Mouse (Mus musculus): Measurements from ENCODE around the gene Apoc1.

Apoc1 gene

GRCm38 (mm10) chr7:19691873-19692865 is at the start of gene Apoc1:
Gene Apoc1 (minus strand): TSS chr7:19692660.
- DNase-seq (ENCODE audit: extremely low read depth, insufficient read length, low spot score): no peak

- DNase-seq (ENCODE audit: extremely low read depth, insufficient read length, low spot score): no peak
These were observed 49.0 kb upstream of the Apoc1 start for GRCm38 (mm10) chr7:19741329-19742031.

DNA sequence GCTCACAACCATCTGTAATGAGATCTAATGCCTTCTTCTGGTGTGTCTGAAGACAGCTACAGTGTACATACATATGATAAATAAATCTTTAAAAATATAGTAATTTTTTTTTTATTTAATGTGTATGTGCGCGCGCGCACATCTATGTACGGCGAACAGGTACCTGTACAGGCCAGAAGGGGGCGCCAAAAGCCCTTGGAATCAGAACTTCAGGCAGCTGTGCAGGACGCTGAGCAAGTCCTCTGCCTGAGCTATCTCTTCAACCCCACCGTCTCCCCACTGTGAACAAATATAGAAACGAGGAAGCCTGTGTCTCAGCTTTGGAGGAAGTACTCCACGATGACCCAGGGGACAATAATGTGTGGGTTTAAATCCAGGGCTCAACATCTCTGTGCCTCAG is 47.8 kb upstream of the Apoc1 start:
- no peak for DNase-seq (ENCODE audit: extremely low read depth, insufficient read length, low spot score)

GRCm38 (mm10) chr7:19738771-19739170 is 46.3 kb upstream of the Apoc1 start:
- no peak for DNase-seq (ENCODE audit: extremely low read depth, insufficient read length, low spot score)

- no peak for DNase-seq (ENCODE audit: extremely low read depth, insufficient read length, low spot score)
These were observed 44.1 kb upstream of the Apoc1 start for GRCm38 (mm10) chr7:19736389-19737057.

DNA sequence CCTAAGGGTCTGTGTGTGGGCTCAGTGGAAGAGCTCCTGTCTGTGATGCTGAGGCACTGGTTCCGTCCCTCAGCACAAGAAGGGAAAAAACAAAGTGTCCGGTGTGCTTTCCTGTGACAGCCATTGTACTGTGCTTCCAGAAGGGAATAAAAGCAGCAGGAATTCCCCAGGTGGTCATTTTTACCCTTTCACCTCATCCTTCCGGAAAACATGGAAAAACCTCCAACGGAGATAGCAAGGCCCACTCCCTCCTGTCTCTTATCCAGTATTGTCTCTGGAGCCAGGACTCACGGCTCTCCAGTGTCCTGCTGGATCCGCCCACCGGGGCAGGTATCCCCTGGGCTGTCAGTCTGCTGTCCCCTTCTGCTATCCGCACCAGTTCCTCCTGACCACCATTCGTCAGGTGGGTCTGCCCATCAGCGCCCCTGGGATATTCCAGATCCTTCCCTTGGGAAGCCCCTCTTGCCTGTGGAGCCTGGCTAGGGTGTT is 41.8 kb upstream of the Apoc1 start:
- DNase-seq (ENCODE audit: extremely low read depth, insufficient read length, low spot score): no peak

DNA sequence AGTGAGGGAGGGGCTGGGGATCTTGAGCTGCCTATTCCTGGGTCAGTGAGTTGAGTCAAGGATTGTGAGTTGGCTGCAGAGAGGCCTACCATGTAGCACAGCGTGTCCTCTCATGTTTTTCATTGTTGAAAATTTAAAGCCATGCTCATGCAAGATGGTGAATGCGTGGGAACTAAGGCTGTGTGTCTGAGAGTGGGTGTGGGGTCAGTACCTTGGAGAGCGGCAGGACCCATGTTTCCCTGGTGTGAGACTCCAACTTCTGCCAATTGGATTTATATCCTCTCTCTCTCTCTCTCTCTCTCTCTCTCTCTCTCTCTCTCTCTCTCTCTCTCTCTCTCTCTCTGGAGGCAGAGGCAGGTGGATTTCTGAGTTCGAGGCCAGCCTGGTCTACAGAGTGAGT is 34.1 kb upstream of the Apoc1 start:
- no peak for DNase-seq (ENCODE audit: extremely low read depth, insufficient read length, low spot score)

- DNase-seq (ENCODE audit: extremely low read depth, insufficient read length, low spot score): no peak
These were observed 31.7 kb upstream of the Apoc1 start for GRCm38 (mm10) chr7:19724167-19724566.

GRCm38 (mm10) chr7:19722754-19723195 is 30.3 kb upstream of the Apoc1 start:
- DNase-seq (ENCODE audit: extremely low read depth, insufficient read length, low spot score): no peak

DNA sequence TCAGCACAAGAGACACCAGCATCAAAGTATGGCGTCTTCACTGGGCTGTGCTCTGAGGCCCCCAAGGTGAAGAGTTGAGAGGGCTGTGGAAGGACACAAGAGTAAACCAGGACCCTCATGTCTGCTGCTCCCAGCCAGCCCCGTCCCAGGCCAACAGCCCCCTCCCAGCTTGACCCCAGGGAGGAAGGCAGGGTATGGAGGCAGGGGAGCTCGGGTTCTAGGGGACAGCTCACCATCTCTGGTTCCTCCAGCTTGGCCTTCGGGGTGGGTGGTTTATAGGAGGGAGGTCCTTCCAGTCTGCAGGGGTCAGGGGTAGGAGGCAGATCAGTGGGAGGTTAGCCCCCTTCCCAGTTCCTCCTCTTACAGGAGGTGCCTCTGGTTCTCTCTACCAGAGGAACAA is 26.7 kb upstream of the Apoc1 start:
- DNase-seq (ENCODE audit: extremely low read depth, insufficient read length, low spot score): no peak

DNA sequence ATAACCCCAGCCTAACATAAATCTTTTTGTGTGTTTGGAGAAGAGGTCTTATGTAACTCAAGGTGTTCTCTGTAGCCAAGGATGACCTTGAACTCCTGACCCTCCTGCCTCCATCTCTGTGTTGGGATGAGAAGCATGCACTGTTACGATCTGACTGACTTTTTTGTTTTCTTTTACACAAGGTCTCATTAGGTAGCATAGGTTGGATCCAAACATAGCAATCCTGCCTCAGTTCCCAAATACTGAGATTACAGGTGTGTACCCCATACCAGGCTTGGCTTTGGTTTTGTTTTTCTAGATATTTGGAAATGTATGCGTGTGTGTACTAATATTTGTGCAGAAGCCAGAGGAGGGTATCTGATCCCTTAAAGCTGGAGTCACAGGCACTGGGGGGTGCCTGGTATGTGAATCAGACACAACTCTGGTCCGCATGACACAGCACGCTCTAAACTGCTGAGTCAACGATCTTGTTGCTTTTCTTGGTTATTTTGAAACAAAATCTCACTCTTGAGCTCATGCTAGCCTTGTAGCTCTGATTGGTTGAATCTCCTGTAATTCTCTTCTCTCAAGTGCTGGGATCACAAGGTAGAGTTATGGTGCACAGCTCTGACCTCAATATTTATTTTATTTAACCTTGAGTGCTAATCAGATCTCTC is 26.0 kb upstream of the Apoc1 start:
- no peak for DNase-seq (ENCODE audit: extremely low read depth, insufficient read length, low spot score)

DNA sequence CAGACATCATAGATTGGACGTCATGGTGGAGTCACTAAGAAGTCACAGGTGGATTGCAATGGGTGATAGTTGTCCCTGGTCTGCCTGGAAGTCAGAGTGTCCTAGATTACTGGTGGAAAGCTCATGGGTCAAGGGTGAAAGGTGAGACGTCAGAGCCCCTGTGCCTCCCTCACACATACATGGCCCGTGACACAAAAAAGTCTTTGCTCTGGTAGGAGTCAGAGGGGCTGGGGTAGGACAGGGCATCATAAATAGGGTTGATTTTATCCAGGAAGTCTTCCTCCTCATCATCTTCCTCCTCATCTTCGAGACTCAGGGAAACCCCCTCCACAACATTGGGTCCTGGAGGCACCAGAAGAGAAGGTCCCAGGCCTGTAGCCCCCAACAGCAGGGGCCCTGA is 24.9 kb upstream of the Apoc1 start:
- no peak for DNase-seq (ENCODE audit: extremely low read depth, insufficient read length, low spot score)

DNA sequence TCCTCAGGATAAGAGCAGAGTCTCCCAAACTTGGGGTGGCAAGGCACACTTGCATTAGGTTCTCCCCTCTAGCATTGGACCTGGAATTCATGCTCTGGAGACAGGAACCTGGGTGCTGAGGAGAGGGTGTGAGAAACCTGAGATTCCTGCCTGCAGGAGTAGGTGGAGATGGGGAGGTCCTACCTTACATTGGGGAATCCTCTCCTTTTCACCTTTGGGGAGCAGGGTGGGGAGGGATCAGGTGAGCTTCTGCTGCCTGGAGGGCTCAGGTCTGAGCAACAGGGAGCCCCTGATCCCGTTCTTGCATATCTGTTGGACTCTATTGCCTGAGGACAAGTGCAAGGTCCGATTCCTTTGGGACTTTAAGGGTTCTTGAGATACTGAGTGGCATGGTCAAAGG is 24.4 kb upstream of the Apoc1 start:
- DNase-seq (ENCODE audit: extremely low read depth, insufficient read length, low spot score): no peak

GRCm38 (mm10) chr7:19716055-19716682 is 23.7 kb upstream of the Apoc1 start:
- no peak for DNase-seq (ENCODE audit: extremely low read depth, insufficient read length, low spot score)

GRCm38 (mm10) chr7:19715239-19716054 is 23.0 kb upstream of the Apoc1 start, which contains the start of gene Tomm40:
Gene Tomm40 (minus strand): TSS chr7:19715438.
- DNase-seq (ENCODE audit: extremely low read depth, insufficient read length, low spot score): peak; percentile 99

DNA sequence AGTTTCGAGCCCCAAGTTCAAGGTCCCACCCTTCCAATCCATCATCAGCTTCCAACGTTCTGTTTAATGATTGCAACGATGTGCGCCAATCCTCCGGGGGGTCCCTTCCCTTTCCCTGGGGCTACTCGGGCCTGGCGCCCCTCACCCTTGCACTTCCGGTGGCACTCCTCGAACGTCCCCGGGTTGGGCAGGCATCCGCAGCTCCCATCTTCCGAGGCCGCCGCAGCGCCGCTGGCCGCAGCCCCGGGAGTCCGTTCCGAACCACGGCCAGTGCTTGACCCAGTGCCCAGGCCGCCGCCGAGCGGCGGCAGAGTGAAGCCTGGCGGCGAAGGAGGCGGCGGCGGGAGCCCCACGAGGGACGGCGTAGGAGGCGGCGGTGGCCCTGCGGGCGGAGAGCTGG is 22.4 kb upstream of the Apoc1 start:
- DNase-seq (ENCODE audit: extremely low read depth, insufficient read length, low spot score): no peak

DNA sequence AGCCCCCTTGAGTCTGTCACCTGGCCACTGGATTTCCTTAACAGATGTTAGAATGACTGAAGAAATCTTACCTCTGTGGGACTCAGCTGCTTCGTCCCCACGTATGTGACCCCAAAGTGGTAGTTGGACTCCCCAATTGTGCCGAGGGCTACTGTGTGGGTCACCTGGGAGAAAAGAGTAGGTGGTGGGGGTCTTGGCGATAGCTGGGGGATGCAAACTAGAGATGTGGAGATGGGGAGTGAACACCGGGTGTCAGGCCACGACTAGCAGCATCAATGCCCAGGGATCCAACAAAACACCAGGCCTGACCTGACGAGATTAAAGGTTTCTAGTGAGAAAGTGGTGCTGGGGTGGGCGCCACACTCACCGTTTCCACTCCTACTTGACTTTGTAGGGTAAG is 21.1 kb upstream of the Apoc1 start:
- DNase-seq (ENCODE audit: extremely low read depth, insufficient read length, low spot score): no peak

- no peak for DNase-seq (ENCODE audit: extremely low read depth, insufficient read length, low spot score)
These were observed 20.7 kb upstream of the Apoc1 start for GRCm38 (mm10) chr7:19713196-19713595.

DNA sequence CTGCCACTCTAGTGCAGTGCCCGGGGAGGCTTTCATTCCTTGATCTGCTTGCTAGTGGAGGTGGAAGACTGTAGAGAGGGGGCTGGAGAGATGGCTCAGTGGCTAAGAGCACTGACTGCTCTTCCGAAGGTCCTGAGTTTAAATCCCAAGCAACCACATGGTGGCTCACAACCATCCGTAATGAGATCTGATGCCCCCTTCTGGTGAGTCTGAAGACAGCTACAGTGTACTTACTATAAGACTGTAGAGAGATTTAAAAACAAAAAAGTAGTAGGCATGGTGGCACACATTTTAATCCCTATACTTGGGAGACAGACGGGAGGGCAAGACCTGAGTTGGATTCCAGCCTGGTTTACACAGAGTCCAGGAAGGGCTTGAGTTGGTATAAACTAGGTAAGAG is 20.0 kb upstream of the Apoc1 start:
- DNase-seq (ENCODE audit: extremely low read depth, insufficient read length, low spot score): no peak
